Mouse (Mus musculus) neural tube, embryonic 13.5 days (tissue): ENCODE results near the gene Anxa3. TPM values are rescaled to one million over a fixed set of nuclear protein-coding genes. Genes with fewer than 3 reads are reported as not detected.

Source experiments
- ATAC-seq: fragments of 200-750 bp; cut with Nextera tagmentation; 2 replicates; pipeline ENCODE4 v1.8.0; 2017; ENCODE audit warnings: low read depth, mild to moderate bottlenecking, moderate TSS enrichment, moderate library complexity
- H3K27ac ChIP-seq: fragments of 300-500 bp; sonication (generic); replicated peaks from 2 replicates; pipeline ENCODE4 v1.5.1; 2015; ENCODE audit warnings: moderate library complexity, mild to moderate bottlenecking, inconsistent platforms
- H3K27me3 ChIP-seq: fragments of 300-500 bp; sonication (generic); 2 replicates; pipeline ENCODE4 v1.6.1; 2015; ENCODE audit warnings: mild to moderate bottlenecking, inconsistent platforms
- H3K36me3 ChIP-seq: fragments of 300-500 bp; sonication (generic); 2 replicates; pipeline ENCODE4 v1.6.1; 2015; ENCODE audit warnings: mild to moderate bottlenecking, inconsistent platforms
- H3K4me1 ChIP-seq: fragments of 300-500 bp; sonication (generic); replicated peaks from 2 replicates; pipeline ENCODE4 v1.6.1; 2015; ENCODE audit warnings: inconsistent platforms
- H3K4me2 ChIP-seq: fragments of 300-500 bp; sonication (generic); 2 replicates; pipeline ENCODE4 v1.6.1; 2015; ENCODE audit warnings: inconsistent platforms, mild to moderate bottlenecking, moderate library complexity
- H3K4me3 ChIP-seq: fragments of 300-500 bp; sonication (generic); 2 replicates; pipeline ENCODE4 v1.5.1; 2015; ENCODE audit warnings: mild to moderate bottlenecking, inconsistent platforms
- H3K9ac ChIP-seq: fragments of 300-500 bp; sonication (generic); 2 replicates; pipeline ENCODE4 v1.6.1; 2015; ENCODE audit warnings: moderate library complexity, mild to moderate bottlenecking, inconsistent platforms
- H3K9me3 ChIP-seq: fragments of 300-500 bp; sonication (generic); 2 replicates; pipeline ENCODE4 v1.6.1; 2016; ENCODE audit warnings: inconsistent platforms
- WGBS: fragments of 180-500 bp; shearing (Covaris S2); methylation state at CpG from one replicate; pipeline ENCODE4 v1.1.7; 2015; 5-methylcytosine and 5-hydroxymethylcytosine counted together
- polyA plus RNA-seq: library from polyadenylated mRNA; unstranded; fragments of >200 nt; fragmentation: Nextera tagmentation; extraction: Ambion mirVana; gene quantifications from 2 replicates; pipeline ENCODE4 v1.2.1, GENCODE M21; 2015

Gene Anxa3
- polyA plus RNA-seq, 1 experiment from 2014 or later = 29.8 TPM

GRCm38 (mm10) chr5:96853451-96853850 is 60.3 kb downstream of the Anxa3 start:
- Histone ChIP-seq H3K9me3 (no peaks in the 10 kb centered on the region), H3K4me2 (no peak overlapping the region), H3K9ac (no peak overlapping the region), H3K27me3 (no peaks in the 10 kb centered on the region), H3K4me3 (no peak overlapping the region), H3K36me3 (no peaks in the 10 kb centered on the region), H3K27ac (no peak overlapping the region), H3K4me1 (no peaks in the 10 kb centered on the region)
- ATAC-seq = no peak
- WGBS = 82% methylated on average over 3 of the region's 3 CpGs

- H3K4me2 ChIP-seq = no peak overlapping the region
- no peaks in the 10 kb centered on the region for H3K4me1 ChIP-seq
- no peak for ATAC-seq
- H3K27me3 ChIP-seq = no peaks in the 10 kb centered on the region
- no peak overlapping the region for H3K4me3 ChIP-seq
- no peak overlapping the region for H3K9ac ChIP-seq
- H3K36me3 ChIP-seq = no peaks in the 10 kb centered on the region
- H3K9me3 ChIP-seq = no peaks in the 10 kb centered on the region
- no peak overlapping the region for H3K27ac ChIP-seq
- 83% methylated on average over 3 of the region's 3 CpGs for WGBS
Observed at GRCm38 (mm10) chr5:96854350-96854749, 61.2 kb downstream of the Anxa3 start.

GRCm38 (mm10) chr5:96859938-96860337 is 66.8 kb downstream of the Anxa3 start:
- no peaks in the 10 kb centered on the region for H3K27me3 ChIP-seq
- H3K4me1 ChIP-seq = no peaks in the 10 kb centered on the region
- no peak overlapping the region for H3K4me2 ChIP-seq
- no peak overlapping the region for H3K27ac ChIP-seq
- no peak for ATAC-seq
- 86% methylated on average over 1 of the region's 1 CpGs for WGBS
- H3K9me3 ChIP-seq = no peaks in the 10 kb centered on the region
- H3K36me3 ChIP-seq = no peaks in the 10 kb centered on the region
- no peak overlapping the region for H3K4me3 ChIP-seq
- H3K9ac ChIP-seq = no peak overlapping the region

GRCm38 (mm10) chr5:96867171-96867570 is 74.0 kb downstream of the Anxa3 start:
- no peaks in the 10 kb centered on the region for H3K9me3 ChIP-seq
- H3K27ac ChIP-seq = no peak overlapping the region
- H3K4me3 ChIP-seq = no peak overlapping the region
- no peak for ATAC-seq
- WGBS = 91% methylated on average over 4 of the region's 4 CpGs
- H3K4me2 ChIP-seq = no peak overlapping the region
- H3K27me3 ChIP-seq = no peaks in the 10 kb centered on the region
- H3K36me3 ChIP-seq = no peaks in the 10 kb centered on the region
- 0 out of 2 replicates have a peak, but pooled peaks cover 4% of the 10 kb centered on the region for H3K4me1 ChIP-seq
- no peak overlapping the region for H3K9ac ChIP-seq

- WGBS = 80% methylated on average over 6 of the region's 6 CpGs
Observed at GRCm38 (mm10) chr5:96868893-96869292, 75.8 kb downstream of the Anxa3 start.

GRCm38 (mm10) chr5:96870996-96871395 is 77.9 kb downstream of the Anxa3 start:
- Histone ChIP-seq H3K27ac (no peak overlapping the region), H3K4me2 (no peak overlapping the region), H3K4me3 (no peak overlapping the region), H3K36me3 (no peaks in the 10 kb centered on the region), H3K9me3 (no peaks in the 10 kb centered on the region), H3K27me3 (no peaks in the 10 kb centered on the region), H3K4me1 (0 out of 2 replicates have a peak, but pooled peaks cover 4% of the 10 kb centered on the region), H3K9ac (no peak overlapping the region)
- WGBS = 71% methylated on average over 12 of the region's 12 CpGs
- ATAC-seq = no peak

More at GRCm38 (mm10) chr5:96868893-96869292, 75.8 kb downstream of the Anxa3 start:
- Histone ChIP-seq H3K36me3 (no peaks in the 10 kb centered on the region), H3K4me1 (0 out of 2 replicates have a peak, but pooled peaks cover 4% of the 10 kb centered on the region), H3K4me2 (no peak overlapping the region), H3K27ac (no peak overlapping the region), H3K9ac (no peak overlapping the region), H3K27me3 (no peaks in the 10 kb centered on the region), H3K4me3 (no peak overlapping the region), H3K9me3 (no peaks in the 10 kb centered on the region)
- no peak for ATAC-seq

- H3K36me3 ChIP-seq = no peaks in the 10 kb centered on the region
- H3K4me1 ChIP-seq = no peaks in the 10 kb centered on the region
- ATAC-seq = no peak
- WGBS = 91% methylated on average over 1 of the region's 1 CpGs
- H3K27ac ChIP-seq = no peak overlapping the region
- peaks cover 3% of the 10 kb centered on the region; the same call in 1 of the 2 replicates for H3K9me3 ChIP-seq
- no peak overlapping the region for H3K4me3 ChIP-seq
- no peak overlapping the region for H3K9ac ChIP-seq
- H3K27me3 ChIP-seq = no peaks in the 10 kb centered on the region
- H3K4me2 ChIP-seq = no peak overlapping the region
Observed at GRCm38 (mm10) chr5:96878178-96878577, 85.0 kb downstream of the Anxa3 start.

- Histone ChIP-seq H3K27me3 (no peaks in the 10 kb centered on the region), H3K4me2 (no peak overlapping the region), H3K4me1 (no peaks in the 10 kb centered on the region), H3K9me3 (peaks cover 3% of the 10 kb centered on the region; the same call in 1 of the 2 replicates), H3K36me3 (no peaks in the 10 kb centered on the region), H3K9ac (no peak overlapping the region), H3K4me3 (no peak overlapping the region), H3K27ac (no peak overlapping the region)
- no peak for ATAC-seq
- 92% methylated on average over 11 of the region's 11 CpGs for WGBS
Observed at GRCm38 (mm10) chr5:96878851-96879540, 85.9 kb downstream of the Anxa3 start.

- Histone ChIP-seq H3K4me1 (no peaks in the 10 kb centered on the region), H3K4me3 (no peak overlapping the region), H3K9ac (no peak overlapping the region), H3K9me3 (peaks cover 3% of the 10 kb centered on the region; the same call in 1 of the 2 replicates), H3K27ac (no peak overlapping the region), H3K4me2 (no peak overlapping the region), H3K27me3 (no peaks in the 10 kb centered on the region), H3K36me3 (no peaks in the 10 kb centered on the region)
- no peak for ATAC-seq
- WGBS = 81% methylated on average over 5 of the region's 5 CpGs
Observed at GRCm38 (mm10) chr5:96880231-96880630, 87.1 kb downstream of the Anxa3 start.

GRCm38 (mm10) chr5:96881118-96881517 is 88.0 kb downstream of the Anxa3 start:
- H3K9me3 ChIP-seq = peaks cover 3% of the 10 kb centered on the region; the same call in 1 of the 2 replicates
- no peaks in the 10 kb centered on the region for H3K4me1 ChIP-seq
- H3K36me3 ChIP-seq = no peaks in the 10 kb centered on the region
- no peaks in the 10 kb centered on the region for H3K27me3 ChIP-seq
- no peak overlapping the region for H3K4me3 ChIP-seq
- no peak overlapping the region for H3K9ac ChIP-seq
- WGBS = 56% methylated on average over 3 of the region's 3 CpGs
- no peak overlapping the region for H3K27ac ChIP-seq
- ATAC-seq = no peak
- no peak overlapping the region for H3K4me2 ChIP-seq

- Histone ChIP-seq H3K36me3 (no peaks in the 10 kb centered on the region), H3K9me3 (peaks cover 3% of the 10 kb centered on the region; the same call in 1 of the 2 replicates), H3K9ac (no peak overlapping the region), H3K4me1 (no peaks in the 10 kb centered on the region), H3K4me2 (no peak overlapping the region), H3K27ac (no peak overlapping the region), H3K27me3 (no peaks in the 10 kb centered on the region), H3K4me3 (no peak overlapping the region)
- WGBS = 75% methylated on average over 3 of the region's 3 CpGs
- no peak for ATAC-seq
Observed at GRCm38 (mm10) chr5:96881613-96882012, 88.5 kb downstream of the Anxa3 start.

GRCm38 (mm10) chr5:96885202-96885601 is 92.1 kb downstream of the Anxa3 start:
- H3K4me3 ChIP-seq = no peak overlapping the region
- H3K4me1 ChIP-seq = no peaks in the 10 kb centered on the region
- ATAC-seq = no peak
- no peak overlapping the region for H3K9ac ChIP-seq
- H3K27me3 ChIP-seq = no peaks in the 10 kb centered on the region
- no peak overlapping the region for H3K27ac ChIP-seq
- no peaks in the 10 kb centered on the region for H3K9me3 ChIP-seq
- no peak overlapping the region for H3K4me2 ChIP-seq
- no peaks in the 10 kb centered on the region for H3K36me3 ChIP-seq
- 90% methylated on average over 7 of the region's 7 CpGs for WGBS

GRCm38 (mm10) chr5:96888396-96888795 is 95.3 kb downstream of the Anxa3 start:
- no peaks in the 10 kb centered on the region for H3K36me3 ChIP-seq
- no peak overlapping the region for H3K4me2 ChIP-seq
- no peak for ATAC-seq
- no peak overlapping the region for H3K4me3 ChIP-seq
- no peak overlapping the region for H3K9ac ChIP-seq
- H3K27ac ChIP-seq = no peak overlapping the region
- no peaks in the 10 kb centered on the region for H3K4me1 ChIP-seq
- H3K27me3 ChIP-seq = no peaks in the 10 kb centered on the region
- no peaks in the 10 kb centered on the region for H3K9me3 ChIP-seq
- WGBS = 88% methylated on average over 3 of the region's 3 CpGs
